Mouse (Mus musculus) heart, postnatal 0 days (tissue): ENCODE measurements at regions not wholly inside any gene's neighbourhood (a gene's known extent, or its start where the extent isn't known, plus 50 kb on each side); places are given as distances from the start of the nearest gene placed in this dataset.

Source experiments
- CTCF ChIP-seq: IDR thresholded peaks from 2 replicates; pipeline ENCODE4 v1.5.1; 2016; ENCODE audit warnings: antibody characterized with exemption, control low read depth, low read depth
- EP300 ChIP-seq: IDR thresholded peaks from 2 replicates; pipeline ENCODE4 v1.6.1; 2016; ENCODE audit warnings: antibody characterized with exemption, low read depth

- TF ChIP-seq CTCF, result no peak
- TF ChIP-seq EP300, result no peak
These were observed 618.7 kb upstream of the Igfbp3 start for GRCm38 (mm10) chr11:7832376-7832775.
